Mouse (Mus musculus) stomach, embryonic 16.5 days (tissue): ENCODE data around the gene Ank. TPM values are rescaled to one million over a fixed set of nuclear protein-coding genes. Genes with fewer than 3 reads are reported as not detected.

ENCODE experiments used
- ATAC-seq: fragments of 200-750 bp; cut with Nextera tagmentation; 2 replicates; pipeline ENCODE4 v1.8.0; 2017; ENCODE audit warnings: moderate number of reproducible peaks, moderate TSS enrichment; ENCODE audit not compliant: insufficient read depth, low FRiP score
- H3K27ac ChIP-seq: fragments of 300-500 bp; sonication (generic); 2 replicates; pipeline ENCODE4 v1.5.1; 2014; ENCODE audit warnings: low read length
- H3K27me3 ChIP-seq: fragments of 300-500 bp; sonication (generic); 2 replicates; pipeline ENCODE4 v1.6.1; 2014; ENCODE audit warnings: low read length, control low read depth, mixed read lengths; ENCODE audit not compliant: control insufficient read depth, insufficient read depth
- H3K36me3 ChIP-seq: fragments of 300-500 bp; sonication (generic); 2 replicates; pipeline ENCODE4 v1.6.1; 2014; ENCODE audit warnings: low read length; ENCODE audit not compliant: control insufficient read depth, insufficient read depth
- H3K4me1 ChIP-seq: fragments of 300-500 bp; sonication (generic); 2 replicates; pipeline ENCODE4 v1.6.1; 2014; ENCODE audit warnings: low read length, control low read depth, mixed read lengths; ENCODE audit not compliant: control insufficient read depth, insufficient read depth
- H3K4me2 ChIP-seq: fragments of 300-500 bp; sonication (generic); 2 replicates; pipeline ENCODE4 v1.6.1; 2014; ENCODE audit warnings: low read depth, low read length, mixed read lengths
- H3K4me3 ChIP-seq: fragments of 300-500 bp; sonication (generic); replicated peaks from 2 replicates; pipeline ENCODE4 v1.5.1; 2014; ENCODE audit warnings: mild to moderate bottlenecking, low read length
- H3K9ac ChIP-seq: fragments of 300-500 bp; sonication (generic); 2 replicates; pipeline ENCODE4 v1.6.1; 2014; ENCODE audit warnings: low read length
- H3K9me3 ChIP-seq: fragments of 300-500 bp; sonication (generic); replicated peaks from 2 replicates; pipeline ENCODE4 v1.6.1; 2016; ENCODE audit warnings: low read length, control low read depth; ENCODE audit not compliant: control insufficient read depth
- WGBS: fragments of 180-500 bp; shearing (Covaris S2); extraction: QIAGEN DNeasy Blood & Tissue Kit; methylation state at CpG from one replicate; pipeline ENCODE4 v1.1.7; 2014; 5-methylcytosine and 5-hydroxymethylcytosine counted together
- polyA plus RNA-seq: library from polyadenylated mRNA; unstranded; fragments of >200 nt; fragmentation: Nextera tagmentation; extraction: Ambion mirVana; gene quantifications from 2 replicates; pipeline ENCODE4 v1.2.1, GENCODE M21; 2015

Gene Ank
- polyA plus RNA-seq, 1 experiment from 2014 or later, result 8.2 TPM

- no peaks in the 10 kb centered on the region for H3K9me3 ChIP-seq
- WGBS, result 85% methylated on average over 6 of the region's 6 CpGs
- no peak for ATAC-seq
- no peak overlapping the region for H3K4me2 ChIP-seq
- H3K4me1 ChIP-seq, result no peaks in the 10 kb centered on the region
- peaks cover 7% of the 10 kb centered on the region; the same call in 1 of the 2 replicates for H3K36me3 ChIP-seq
- no peak overlapping the region for H3K9ac ChIP-seq
- no peaks in the 10 kb centered on the region for H3K27me3 ChIP-seq
- H3K27ac ChIP-seq, result no peak overlapping the region
- no peak overlapping the region for H3K4me3 ChIP-seq
Observed at GRCm38 (mm10) chr15:27568371-27568770, 101.9 kb downstream of the Ank start.

DNA sequence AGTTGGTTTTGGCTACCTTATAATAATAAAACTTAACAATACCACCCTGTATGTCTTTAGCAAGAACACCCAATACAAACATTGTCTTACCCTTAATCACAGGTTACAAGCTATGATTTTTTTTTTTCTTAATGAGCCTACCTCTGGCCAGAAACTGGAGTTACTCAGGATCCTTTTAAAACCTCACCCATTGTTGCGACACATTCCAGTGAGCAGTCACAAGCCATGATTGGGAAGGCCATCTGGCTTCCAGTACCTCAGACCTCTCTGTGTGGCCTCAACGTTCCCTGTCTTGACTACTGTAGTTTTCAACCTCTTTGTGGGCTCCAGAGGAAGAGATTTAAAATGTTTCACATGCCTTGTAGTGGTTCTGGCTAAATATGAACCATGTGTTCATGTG is 103.4 kb downstream of the Ank start:
- WGBS, result 80% methylated on average over 2 of the region's 2 CpGs
- Histone ChIP-seq H3K4me2 (no peak overlapping the region), H3K9ac (no peak overlapping the region), H3K27ac (no peak overlapping the region), H3K27me3 (no peaks in the 10 kb centered on the region), H3K4me3 (no peak overlapping the region), H3K36me3 (peaks cover 7% of the 10 kb centered on the region; the same call in 1 of the 2 replicates), H3K9me3 (no peaks in the 10 kb centered on the region), H3K4me1 (no peaks in the 10 kb centered on the region)
- ATAC-seq, result no peak

GRCm38 (mm10) chr15:27570385-27570784 is 103.9 kb downstream of the Ank start:
- Histone ChIP-seq H3K36me3 (peaks cover 7% of the 10 kb centered on the region; the same call in 1 of the 2 replicates), H3K4me3 (no peak overlapping the region), H3K4me1 (no peaks in the 10 kb centered on the region), H3K4me2 (no peak overlapping the region), H3K9me3 (no peaks in the 10 kb centered on the region), H3K27ac (no peak overlapping the region), H3K27me3 (no peaks in the 10 kb centered on the region), H3K9ac (no peak overlapping the region)
- ATAC-seq, result no peak
- WGBS, result 90% methylated on average over 4 of the region's 4 CpGs

DNA sequence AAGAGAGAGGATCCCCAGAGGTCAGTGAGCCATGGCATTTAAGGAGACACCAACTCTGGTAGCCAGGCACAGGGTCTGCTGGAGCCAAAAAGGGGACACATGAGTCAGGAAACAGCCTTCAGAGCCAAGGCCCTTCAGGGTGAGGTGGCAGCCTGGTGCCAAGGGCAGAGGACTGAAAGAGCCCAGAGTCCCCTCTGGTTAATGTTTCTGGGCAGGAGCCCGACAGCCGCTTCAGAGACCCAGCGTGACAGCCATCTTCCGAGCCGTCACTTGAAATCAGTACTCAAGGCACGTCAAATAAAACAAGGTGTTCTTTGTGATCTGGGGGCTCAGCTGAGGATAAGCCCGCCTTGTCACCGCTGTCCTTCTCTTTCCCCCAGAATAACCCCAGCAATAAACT is 104.7 kb downstream of the Ank start:
- Histone ChIP-seq H3K4me2 (no peak overlapping the region), H3K4me3 (no peak overlapping the region), H3K36me3 (peaks cover 7% of the 10 kb centered on the region; the same call in 1 of the 2 replicates), H3K27ac (no peak overlapping the region), H3K27me3 (no peaks in the 10 kb centered on the region), H3K4me1 (no peaks in the 10 kb centered on the region), H3K9me3 (no peaks in the 10 kb centered on the region), H3K9ac (no peak overlapping the region)
- ATAC-seq, result no peak
- WGBS, result 91% methylated on average over 8 of the region's 8 CpGs

- Histone ChIP-seq H3K4me3 (no peak overlapping the region), H3K4me2 (no peak overlapping the region), H3K9me3 (no peaks in the 10 kb centered on the region), H3K27ac (no peak overlapping the region; the same call in 1 of the 2 replicates), H3K9ac (no peak overlapping the region), H3K4me1 (no peaks in the 10 kb centered on the region), H3K27me3 (no peaks in the 10 kb centered on the region), H3K36me3 (0 out of 2 replicates have a peak, but pooled peaks cover 4% of the 10 kb centered on the region)
- no peak for ATAC-seq
- 77% methylated on average over 8 of the region's 8 CpGs for WGBS
Observed at GRCm38 (mm10) chr15:27574992-27575781, 108.7 kb downstream of the Ank start.

- Histone ChIP-seq H3K4me1 (no peaks in the 10 kb centered on the region), H3K27me3 (no peaks in the 10 kb centered on the region), H3K27ac (no peak overlapping the region), H3K4me3 (no peak overlapping the region), H3K36me3 (0 out of 2 replicates have a peak, but pooled peaks cover 4% of the 10 kb centered on the region), H3K4me2 (no peak overlapping the region), H3K9me3 (no peaks in the 10 kb centered on the region), H3K9ac (no peak overlapping the region)
- WGBS, result 76% methylated on average over 3 of the region's 3 CpGs
- no peak for ATAC-seq
Observed at GRCm38 (mm10) chr15:27575932-27576331, 109.5 kb downstream of the Ank start.

GRCm38 (mm10) chr15:27576886-27577285 is 110.4 kb downstream of the Ank start:
- no peak for ATAC-seq
- Histone ChIP-seq H3K27me3 (no peaks in the 10 kb centered on the region), H3K4me1 (no peaks in the 10 kb centered on the region), H3K27ac (no peak overlapping the region), H3K9me3 (no peaks in the 10 kb centered on the region), H3K4me3 (no peak overlapping the region), H3K4me2 (no peak overlapping the region), H3K9ac (no peak overlapping the region), H3K36me3 (0 out of 2 replicates have a peak, but pooled peaks cover 4% of the 10 kb centered on the region)
- WGBS, result 69% methylated on average over 1 of the region's 1 CpGs

GRCm38 (mm10) chr15:27577915-27578780 is 111.7 kb downstream of the Ank start:
- Histone ChIP-seq H3K27ac (no peak overlapping the region), H3K4me3 (no peak overlapping the region), H3K9me3 (no peaks in the 10 kb centered on the region), H3K27me3 (no peaks in the 10 kb centered on the region), H3K4me2 (no peak overlapping the region), H3K36me3 (0 out of 2 replicates have a peak, but pooled peaks cover 2% of the 10 kb centered on the region), H3K9ac (no peak overlapping the region), H3K4me1 (no peaks in the 10 kb centered on the region)
- ATAC-seq, result peak; percentile 64; the same call in 1 of the 2 replicates
- 74% methylated on average over 16 of the region's 16 CpGs for WGBS

- 0 out of 2 replicates have a peak, but pooled peaks cover 2% of the 10 kb centered on the region for H3K36me3 ChIP-seq
- no peak overlapping the region for H3K9ac ChIP-seq
- H3K27ac ChIP-seq, result no peak overlapping the region
- H3K4me3 ChIP-seq, result no peak overlapping the region
- H3K4me1 ChIP-seq, result no peaks in the 10 kb centered on the region
- H3K4me2 ChIP-seq, result no peak overlapping the region
- no peak for ATAC-seq
- WGBS, result 78% methylated on average over 6 of the region's 6 CpGs
- no peaks in the 10 kb centered on the region for H3K9me3 ChIP-seq
- H3K27me3 ChIP-seq, result no peaks in the 10 kb centered on the region
Observed at GRCm38 (mm10) chr15:27578918-27579317, 112.4 kb downstream of the Ank start.
